Mouse (Mus musculus) right cerebral cortex, adult 2 months (tissue): ENCODE measurements at regions not wholly inside any gene's neighbourhood (a gene's known extent, or its start where the extent isn't known, plus 50 kb on each side); places are given as distances from the start of the nearest gene placed in this dataset.
A peak's percentile ranks its signal among the peaks of the same experiment; 100 is the strongest.

Experiments
- DNase-seq, 2 experiments: peaks; one replicate each; pipeline ENCODE4 v3.0.0; 2021 to 2022; ENCODE audit warnings: low spot score in 2 of 2

- DNase-seq = no peak
Measured at GRCm38 (mm10) chr3:102663711-102664110, 70.6 kb upstream of the Tspan2 start.

- DNase-seq = no peak
Measured at GRCm38 (mm10) chr3:102664665-102665190, 69.6 kb upstream of the Tspan2 start.

DNA sequence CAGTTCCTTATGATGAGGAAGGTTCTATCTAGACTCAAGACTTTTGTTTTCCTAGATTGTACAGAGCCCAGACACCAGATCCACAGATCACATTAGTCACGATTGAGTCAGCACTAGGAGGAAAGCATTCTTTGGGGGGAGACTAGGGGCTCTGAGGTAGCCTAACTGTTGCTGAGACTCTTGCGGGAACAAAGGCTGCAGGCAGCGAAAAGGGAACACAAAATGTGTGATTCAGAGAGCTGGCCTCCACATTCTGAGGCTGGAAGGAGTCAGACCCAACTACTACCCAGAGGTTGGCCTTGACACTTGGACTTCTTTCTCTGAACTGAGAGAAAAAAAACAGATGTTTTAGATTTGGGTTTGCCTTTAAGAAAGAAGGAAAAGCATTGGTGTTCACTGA, 66.5 kb upstream of the Tspan2 start:
- no peak for DNase-seq

- no peak for DNase-seq
Measured at GRCm38 (mm10) chr3:102668556-102668955, 65.8 kb upstream of the Tspan2 start.

DNA sequence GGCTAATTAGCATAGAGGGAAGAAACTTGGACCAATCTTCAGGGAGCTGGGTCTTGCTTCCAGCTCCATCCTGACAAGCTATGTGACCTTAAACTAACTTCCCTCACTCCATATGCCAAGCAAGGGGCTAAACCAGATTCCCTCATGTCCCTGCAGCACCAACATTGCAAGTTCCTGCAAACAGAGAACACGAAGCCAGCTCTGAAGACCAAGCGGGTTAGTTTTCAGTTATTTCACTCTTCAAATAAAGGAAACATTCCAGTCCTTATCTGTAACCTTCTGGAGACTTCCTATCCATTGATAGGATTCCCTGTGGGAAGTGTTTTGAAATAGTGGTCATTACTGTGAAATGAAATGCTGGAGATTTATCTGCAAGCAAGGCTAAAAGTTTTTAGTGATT, 64.4 kb upstream of the Tspan2 start:
- no peak for DNase-seq

DNA sequence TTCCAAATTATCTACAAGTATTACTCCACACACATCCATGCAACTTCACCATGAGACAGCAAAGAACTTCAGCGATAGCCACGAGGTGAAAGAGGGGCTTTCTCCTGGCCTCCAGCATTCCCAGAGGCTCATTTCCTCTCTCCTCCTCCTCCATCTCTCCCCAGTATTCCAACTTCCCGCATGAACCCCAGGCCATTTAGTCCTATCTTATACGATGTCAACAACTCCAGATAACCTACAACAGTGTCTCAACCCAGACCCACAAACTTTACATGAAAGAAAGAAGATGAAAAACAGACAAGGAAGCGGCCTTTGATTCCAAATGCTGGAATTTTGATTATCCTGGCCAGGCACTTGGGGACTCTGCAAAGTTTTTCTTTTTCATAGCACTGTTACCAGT, 63.8 kb upstream of the Tspan2 start:
- DNase-seq = no peak

- no peak for DNase-seq
Measured at GRCm38 (mm10) chr3:102670972-102671371, 63.4 kb upstream of the Tspan2 start.

GRCm38 (mm10) chr3:102673506-102673905, 60.8 kb upstream of the Tspan2 start:
- DNase-seq = no peak

DNA sequence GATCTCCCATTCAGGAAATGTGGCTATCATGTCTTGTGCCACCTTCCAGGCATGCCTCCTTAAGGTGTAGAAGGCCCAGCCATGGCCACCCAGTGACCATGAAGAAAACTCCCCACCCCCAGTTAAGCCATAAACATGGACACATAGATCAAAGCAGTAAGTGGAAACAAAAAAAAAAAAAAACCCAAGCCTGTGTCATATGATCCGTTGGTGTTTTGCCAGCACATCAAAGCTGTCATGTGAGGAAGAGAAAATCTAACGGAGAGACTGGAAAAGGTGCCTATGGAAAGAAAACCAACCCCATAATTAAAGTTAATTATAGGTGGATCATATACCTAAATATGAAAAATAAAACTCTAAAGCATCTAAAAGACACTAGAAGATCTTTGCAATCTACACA, 60.3 kb upstream of the Tspan2 start:
- DNase-seq = no peak

- DNase-seq = peak; percentile 61 to 69
Measured at GRCm38 (mm10) chr3:102676946-102677534, 57.3 kb upstream of the Tspan2 start.

GRCm38 (mm10) chr3:102678516-102678915, 55.8 kb upstream of the Tspan2 start:
- no peak for DNase-seq

GRCm38 (mm10) chr3:102682424-102682823, 51.9 kb upstream of the Tspan2 start:
- DNase-seq = no peak

DNA sequence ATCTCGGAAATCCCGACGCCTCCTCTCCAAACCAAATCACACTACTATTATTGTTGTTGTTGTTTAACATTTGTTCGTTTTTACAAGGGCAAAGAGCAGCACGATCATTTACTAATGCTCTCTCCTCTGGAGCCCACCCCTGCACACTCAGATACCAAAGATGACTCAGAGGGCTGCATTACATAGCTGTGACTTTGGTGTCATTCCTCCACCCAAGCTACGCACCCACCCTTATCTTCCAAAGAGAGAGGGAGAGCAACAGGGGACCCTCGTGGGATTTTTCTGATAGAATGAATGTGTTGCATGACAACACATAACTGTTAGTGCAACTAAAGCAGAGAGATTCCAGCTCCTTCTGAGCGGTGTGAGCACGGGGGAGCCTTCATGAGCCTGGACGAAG, 50.8 kb upstream of the Tspan2 start:
- DNase-seq = no peak
